Mouse (Mus musculus): ENCODE results near the gene Piwil1. TPM values are rescaled to one million over a fixed set of nuclear protein-coding genes. Genes with fewer than 3 reads are reported as not detected.

Gene Piwil1
- not detected for total RNA-seq (2021)

GRCm38 (mm10) chr5:128702224-128702623 is at the start of gene Piwil1:
TSS of gene Piwil1 (plus strand) at chr5:128702524.
- no peak for DNase-seq
- intact Hi-C loops (cut with DNase I) = no loop called here

DNA sequence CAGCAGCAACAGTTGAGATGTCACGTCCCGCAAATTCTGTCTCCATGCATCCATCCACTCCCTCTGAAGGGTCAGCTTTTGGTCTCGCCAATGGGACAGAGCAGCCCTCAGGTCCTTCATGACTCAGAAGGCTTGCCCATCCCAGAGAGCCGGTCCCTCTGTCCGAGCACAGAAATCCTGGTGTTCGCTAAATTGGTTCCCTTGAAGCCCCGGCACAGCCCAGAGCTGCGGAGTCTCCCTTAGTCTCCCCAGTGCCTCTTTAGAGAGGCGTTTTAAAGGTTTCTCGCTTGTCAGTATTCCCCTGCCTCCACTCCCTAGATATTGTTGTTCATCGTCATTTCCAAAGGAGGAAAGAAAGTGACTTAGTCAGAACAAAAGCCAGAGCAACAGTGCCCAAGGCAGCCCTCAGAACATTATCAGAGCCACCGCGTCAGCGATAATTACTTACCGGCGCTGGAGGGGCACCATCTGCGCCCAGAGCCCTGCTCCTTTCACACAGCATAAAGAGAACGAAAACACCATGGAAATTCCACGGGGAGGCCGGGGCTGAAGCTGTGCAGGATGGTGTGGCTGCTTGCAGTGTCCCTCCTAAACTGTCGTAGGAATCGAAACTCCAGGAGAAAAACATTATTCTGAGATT is 45.7 kb upstream of the Piwil1 start:
- intact Hi-C loops (cut with DNase I) = no loop called here
- no peak for DNase-seq

DNA sequence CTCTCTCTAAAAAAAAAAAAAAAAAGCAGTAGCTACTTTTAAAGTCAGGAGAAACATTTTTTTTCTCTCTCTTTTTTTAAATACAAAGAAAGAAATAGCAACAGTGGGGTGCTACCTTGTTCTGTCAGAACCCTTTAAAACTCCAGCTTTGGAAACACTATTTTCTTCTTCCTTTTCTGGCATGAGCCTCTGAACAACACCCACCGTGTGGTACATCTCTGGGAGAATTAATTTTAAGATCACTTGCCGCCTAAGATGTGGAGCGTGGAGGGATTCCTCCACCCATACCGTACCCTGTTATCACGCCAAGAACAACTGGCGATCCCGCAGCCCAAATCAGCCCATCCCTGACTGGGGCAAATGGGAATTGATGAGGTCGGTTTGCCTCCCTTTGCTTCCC is 42.2 kb upstream of the Piwil1 start:
- DNase-seq = no peak
- intact Hi-C loops (cut with DNase I) = no loop called here

- DNase-seq = no peak
- intact Hi-C loops (cut with DNase I) = no loop called here
Measured at GRCm38 (mm10) chr5:128662881-128663280, 39.4 kb upstream of the Piwil1 start.

- intact Hi-C loops (cut with DNase I) = no loop called here
- no peak for DNase-seq
Measured at GRCm38 (mm10) chr5:128663976-128664375, 38.3 kb upstream of the Piwil1 start.

DNA sequence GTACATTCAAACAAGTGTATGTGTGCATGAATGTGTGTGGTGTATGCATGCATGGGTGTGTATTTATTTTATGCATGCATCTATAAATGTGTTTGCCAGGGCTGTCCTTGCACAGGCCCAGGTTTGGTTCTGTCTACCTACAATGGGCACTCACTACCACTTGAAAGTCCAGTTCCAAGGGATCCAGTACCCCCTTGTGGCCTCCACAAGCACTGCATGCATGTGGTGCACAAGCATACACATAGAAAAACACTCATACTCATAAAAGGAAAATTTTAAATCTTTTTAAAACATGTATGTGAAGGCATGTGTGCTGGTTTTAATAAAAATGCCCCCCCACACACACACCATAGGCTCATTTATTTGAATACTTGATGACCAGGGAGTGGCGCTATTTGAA is 37.3 kb upstream of the Piwil1 start:
- intact Hi-C loops (cut with DNase I) = no loop called here
- DNase-seq = no peak

- no peak for DNase-seq
- intact Hi-C loops (cut with DNase I) = no loop called here
Measured at GRCm38 (mm10) chr5:128667303-128667702, 35.0 kb upstream of the Piwil1 start.

DNA sequence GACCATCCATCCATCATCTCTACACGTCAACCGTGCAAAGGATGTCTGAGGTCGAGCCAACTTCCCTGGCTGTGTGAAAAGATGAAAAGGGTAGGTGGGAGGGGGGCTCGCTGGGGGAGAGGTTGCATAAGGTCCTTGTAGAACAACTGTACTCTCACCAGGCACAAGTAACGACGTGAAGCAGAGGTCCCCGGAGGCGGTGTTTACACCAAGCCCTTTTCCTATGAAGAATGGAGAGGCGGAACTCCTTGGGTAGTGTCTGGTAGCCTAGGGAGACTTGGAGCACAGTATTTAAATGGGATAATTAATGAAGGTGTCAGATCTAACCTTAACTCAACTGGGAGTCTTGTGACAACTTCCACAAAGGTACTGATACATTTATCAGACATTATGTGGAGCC is 28.2 kb upstream of the Piwil1 start:
- intact Hi-C loops (cut with DNase I) = no loop called here

GRCm38 (mm10) chr5:128677373-128677772 is 25.0 kb upstream of the Piwil1 start:
- intact Hi-C loops (cut with DNase I) = no loop called here
- no peak for DNase-seq

More for the DNA sequence above, 28.2 kb upstream of the Piwil1 start:
- no peak for DNase-seq

GRCm38 (mm10) chr5:128677861-128678260 is 24.5 kb upstream of the Piwil1 start:
- DNase-seq = no peak
- intact Hi-C loops (cut with DNase I) = no loop called here

GRCm38 (mm10) chr5:128681456-128681855 is 20.9 kb upstream of the Piwil1 start:
- intact Hi-C loops (cut with DNase I) = no loop called here
- no peak for DNase-seq

DNA sequence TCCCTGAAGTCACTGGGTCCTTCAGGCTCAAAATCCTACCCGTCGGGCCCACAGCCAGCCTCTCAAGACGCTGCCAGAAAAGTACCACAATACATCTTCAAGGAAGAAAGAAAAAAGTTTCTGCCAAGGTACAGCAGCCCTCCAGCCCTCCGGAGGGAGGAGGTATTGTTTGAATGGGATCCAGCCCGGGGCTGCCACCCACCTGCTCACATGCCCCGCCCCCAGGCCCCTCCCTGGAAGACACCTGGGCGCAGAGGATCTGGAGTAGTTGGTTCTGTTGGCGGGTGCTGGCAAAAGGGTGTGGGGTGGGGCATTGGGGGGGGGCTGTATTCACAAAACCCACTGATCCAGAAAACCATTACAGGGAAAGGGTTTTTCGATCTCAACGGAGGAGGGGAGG is 18.1 kb upstream of the Piwil1 start:
- DNase-seq = no peak
- intact Hi-C loops (cut with DNase I) = no loop called here

- intact Hi-C loops (cut with DNase I) = no loop called here
- DNase-seq = no peak
Measured at GRCm38 (mm10) chr5:128684621-128685020, 17.7 kb upstream of the Piwil1 start.

- no peak for DNase-seq
- intact Hi-C loops (cut with DNase I) = no loop called here
Measured at GRCm38 (mm10) chr5:128687139-128687538, 15.2 kb upstream of the Piwil1 start.

DNA sequence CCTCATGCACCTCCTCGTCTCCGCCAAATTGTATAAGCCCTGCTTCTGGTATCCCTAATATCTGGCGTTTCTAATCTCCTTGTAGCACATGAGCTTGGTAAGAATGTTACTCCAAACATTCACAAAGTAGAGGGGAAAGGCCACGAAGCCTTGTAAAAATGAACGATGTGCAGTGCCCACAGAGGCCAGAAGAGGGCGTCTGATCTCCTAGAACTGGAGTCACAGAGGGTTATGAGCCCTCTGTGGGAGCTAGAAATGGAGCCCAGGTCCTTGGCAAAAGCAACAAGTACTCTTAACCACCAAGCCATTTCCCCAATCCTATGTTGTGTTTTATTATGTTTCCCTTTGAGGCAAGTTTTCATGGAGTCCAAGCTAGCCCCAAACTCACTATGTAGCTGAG is 8.2 kb upstream of the Piwil1 start:
- intact Hi-C loops (cut with DNase I) = no loop called here
- no peak for DNase-seq

- intact Hi-C loops (cut with DNase I) = no loop called here
- no peak for DNase-seq
Measured at GRCm38 (mm10) chr5:128694611-128695325, 7.6 kb upstream of the Piwil1 start.

GRCm38 (mm10) chr5:128696824-128697223 is 5.5 kb upstream of the Piwil1 start:
- DNase-seq = no peak
- intact Hi-C loops (cut with DNase I) = no loop called here

- DNase-seq = no peak
- intact Hi-C loops (cut with DNase I) = no loop called here
Measured at GRCm38 (mm10) chr5:128700716-128701115, 1.6 kb upstream of the Piwil1 start.

- DNase-seq = no peak
- intact Hi-C loops (cut with DNase I) = no loop called here
Measured at GRCm38 (mm10) chr5:128703688-128704087, 1.4 kb downstream of the Piwil1 start.

- intact Hi-C loops (cut with DNase I) = no loop called here
- DNase-seq = no peak
Measured at GRCm38 (mm10) chr5:128704134-128704904, 2.0 kb downstream of the Piwil1 start.

GRCm38 (mm10) chr5:128706467-128706866 is 4.1 kb downstream of the Piwil1 start:
- intact Hi-C loops (cut with DNase I) = no loop called here
- DNase-seq = no peak

DNA sequence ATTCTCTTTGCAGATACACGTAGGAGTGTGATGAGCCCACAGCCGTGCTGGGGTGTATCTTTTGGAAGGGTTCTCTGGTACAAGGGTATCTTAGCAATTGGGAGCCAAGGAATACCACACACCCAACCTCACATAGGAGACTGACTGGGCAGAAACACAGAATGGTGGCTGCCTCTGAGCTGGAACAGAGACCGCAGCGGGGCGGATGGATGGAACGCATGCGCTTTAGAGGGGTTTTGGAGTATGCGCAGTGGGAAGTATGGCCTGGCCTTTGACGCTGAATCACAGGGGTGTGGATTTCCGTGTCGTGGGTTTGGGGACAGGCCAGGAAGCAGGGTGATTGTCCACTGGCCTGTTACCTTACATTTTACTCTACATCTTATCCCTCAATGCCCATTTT is 4.9 kb downstream of the Piwil1 start:
- DNase-seq = no peak
- intact Hi-C loops (cut with DNase I) = no loop called here
